Mouse (Mus musculus) stomach, embryonic 16.5 days (tissue): Measurements from ENCODE around the gene Ubr4. TPM values are rescaled to one million over a fixed set of nuclear protein-coding genes. Genes with fewer than 3 reads are reported as not detected.
"Not testable (repeated sequence)": the region's sequence is repeated elsewhere in the genome, so short reads cannot be mapped to it uniquely, and the experiment has no call there.

Experiments
- ATAC-seq: fragments of 200-750 bp; cut with Nextera tagmentation; 2 replicates; pipeline ENCODE4 v1.8.0; 2017; ENCODE audit warnings: moderate number of reproducible peaks, moderate TSS enrichment; ENCODE audit not compliant: insufficient read depth, low FRiP score
- H3K27ac ChIP-seq: fragments of 300-500 bp; sonication (generic); 2 replicates; pipeline ENCODE4 v1.5.1; 2014; ENCODE audit warnings: low read length
- H3K27me3 ChIP-seq: fragments of 300-500 bp; sonication (generic); 2 replicates; pipeline ENCODE4 v1.6.1; 2014; ENCODE audit warnings: low read length, control low read depth, mixed read lengths; ENCODE audit not compliant: control insufficient read depth, insufficient read depth
- H3K36me3 ChIP-seq: fragments of 300-500 bp; sonication (generic); 2 replicates; pipeline ENCODE4 v1.6.1; 2014; ENCODE audit warnings: low read length; ENCODE audit not compliant: control insufficient read depth, insufficient read depth
- H3K4me1 ChIP-seq: fragments of 300-500 bp; sonication (generic); 2 replicates; pipeline ENCODE4 v1.6.1; 2014; ENCODE audit warnings: low read length, control low read depth, mixed read lengths; ENCODE audit not compliant: control insufficient read depth, insufficient read depth
- H3K4me2 ChIP-seq: fragments of 300-500 bp; sonication (generic); 2 replicates; pipeline ENCODE4 v1.6.1; 2014; ENCODE audit warnings: low read depth, low read length, mixed read lengths
- H3K4me3 ChIP-seq: fragments of 300-500 bp; sonication (generic); replicated peaks from 2 replicates; pipeline ENCODE4 v1.5.1; 2014; ENCODE audit warnings: mild to moderate bottlenecking, low read length
- H3K9ac ChIP-seq: fragments of 300-500 bp; sonication (generic); 2 replicates; pipeline ENCODE4 v1.6.1; 2014; ENCODE audit warnings: low read length
- H3K9me3 ChIP-seq: fragments of 300-500 bp; sonication (generic); replicated peaks from 2 replicates; pipeline ENCODE4 v1.6.1; 2016; ENCODE audit warnings: low read length, control low read depth; ENCODE audit not compliant: control insufficient read depth
- WGBS: fragments of 180-500 bp; shearing (Covaris S2); extraction: QIAGEN DNeasy Blood & Tissue Kit; methylation state at CpG from one replicate; pipeline ENCODE4 v1.1.7; 2014; 5-methylcytosine and 5-hydroxymethylcytosine counted together
- polyA plus RNA-seq: library from polyadenylated mRNA; unstranded; fragments of >200 nt; fragmentation: Nextera tagmentation; extraction: Ambion mirVana; gene quantifications from 2 replicates; pipeline ENCODE4 v1.2.1, GENCODE M21; 2015

The Ubr4 gene
- polyA plus RNA-seq, 1 experiment from 2014 or later, result 59.9 TPM

DNA sequence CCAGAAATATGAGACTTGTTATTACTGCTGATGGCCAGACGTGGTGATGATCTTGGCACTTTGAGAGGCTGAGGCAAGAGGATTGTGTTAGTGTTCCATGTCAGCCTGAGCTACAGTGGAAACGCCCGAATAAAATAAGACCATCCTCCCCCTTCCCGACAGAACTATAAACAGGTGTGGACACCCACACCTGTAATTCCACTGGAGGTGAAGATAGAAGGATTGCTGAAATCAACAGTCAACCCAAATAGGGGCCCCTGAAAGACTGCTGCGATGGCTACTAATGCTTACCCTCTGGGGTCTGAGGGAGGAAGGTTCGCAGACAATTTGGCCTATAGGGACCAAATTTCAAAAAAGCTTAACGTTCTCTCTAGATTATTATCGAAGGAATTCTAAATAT lies 27.3 kb downstream of the Ubr4 start:
- Histone ChIP-seq H3K36me3 (0 out of 2 replicates have a peak, but pooled peaks cover 6% of the 10 kb centered on the region), H3K4me1 (peaks cover 16% of the 10 kb centered on the region), H3K9me3 (no peaks in the 10 kb centered on the region), H3K9ac (peak overlapping the region; percentile 82), H3K4me2 (peak overlapping the region; percentile 92), H3K27me3 (no peaks in the 10 kb centered on the region), H3K4me3 (peak overlapping the region; percentile 88), H3K27ac (peak overlapping the region; percentile 80)
- no peak for ATAC-seq
- 11% methylated on average over 8 of the region's 8 CpGs for WGBS

- peaks cover 16% of the 10 kb centered on the region for H3K4me1 ChIP-seq
- under 1% methylated on average over 54 of the region's 54 CpGs for WGBS
- peak; percentile 99 for ATAC-seq
- H3K27ac ChIP-seq, result peak overlapping the region; percentile 84
- H3K27me3 ChIP-seq, result no peaks in the 10 kb centered on the region
- 0 out of 2 replicates have a peak, but pooled peaks cover 5% of the 10 kb centered on the region for H3K36me3 ChIP-seq
- peak overlapping the region; percentile 88 for H3K4me3 ChIP-seq
- H3K9ac ChIP-seq, result peak overlapping the region; percentile 92
- no peaks in the 10 kb centered on the region for H3K9me3 ChIP-seq
- peak overlapping the region; percentile 92 for H3K4me2 ChIP-seq
These were observed 27.9 kb downstream of the Ubr4 start for GRCm38 (mm10) chr4:139380207-139380748.

GRCm38 (mm10) chr4:139380775-139381451 lies 28.5 kb downstream of the Ubr4 start:
- Histone ChIP-seq H3K4me2 (peak overlapping the region; percentile 87), H3K9me3 (no peaks in the 10 kb centered on the region), H3K4me1 (peaks cover 20% of the 10 kb centered on the region), H3K36me3 (no peaks in the 10 kb centered on the region), H3K4me3 (peak overlapping the region; percentile 88), H3K27me3 (no peaks in the 10 kb centered on the region), H3K9ac (peak overlapping the region; percentile 92), H3K27ac (peak overlapping the region; percentile 84)
- WGBS, result 3% methylated on average over 44 of the region's 44 CpGs
- peak; percentile 74 for ATAC-seq

GRCm38 (mm10) chr4:139381452-139381845 lies 29.0 kb downstream of the Ubr4 start:
- peaks cover 26% of the 10 kb centered on the region for H3K4me1 ChIP-seq
- H3K27me3 ChIP-seq, result no peaks in the 10 kb centered on the region
- peak overlapping the region; percentile 87 for H3K4me2 ChIP-seq
- no peak for ATAC-seq
- no peaks in the 10 kb centered on the region for H3K9me3 ChIP-seq
- no peak overlapping the region for H3K27ac ChIP-seq
- 32% methylated on average over 4 of the region's 4 CpGs for WGBS
- H3K4me3 ChIP-seq, result peak overlapping the region; percentile 88
- H3K9ac ChIP-seq, result peak overlapping the region; percentile 92
- no peaks in the 10 kb centered on the region for H3K36me3 ChIP-seq

DNA sequence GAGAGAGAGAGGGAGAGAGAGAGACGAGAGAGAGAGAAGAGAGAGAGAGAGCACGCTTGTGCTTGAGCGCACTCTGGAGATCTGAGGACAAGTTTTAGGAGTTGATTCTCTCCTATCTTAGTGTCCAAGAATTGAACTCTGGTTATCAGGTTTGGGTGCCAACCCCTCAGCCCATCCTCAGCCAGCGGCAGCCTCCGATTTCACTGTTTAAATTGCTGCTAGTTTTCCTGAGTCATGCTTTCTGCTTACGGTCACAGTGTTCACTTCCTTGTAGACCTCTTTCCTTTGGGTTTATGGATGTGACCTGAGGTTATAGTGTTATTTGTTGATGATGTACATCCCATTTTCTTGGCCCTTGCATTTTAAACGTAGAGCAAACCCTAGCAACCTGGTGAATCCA lies 29.8 kb downstream of the Ubr4 start:
- WGBS, result 62% methylated on average over 7 of the region's 7 CpGs
- no peaks in the 10 kb centered on the region for H3K27me3 ChIP-seq
- no peaks in the 10 kb centered on the region for H3K36me3 ChIP-seq
- no peaks in the 10 kb centered on the region for H3K9me3 ChIP-seq
- H3K27ac ChIP-seq, result no peak overlapping the region
- peak overlapping the region; percentile 87 for H3K4me2 ChIP-seq
- peaks cover 31% of the 10 kb centered on the region for H3K4me1 ChIP-seq
- H3K9ac ChIP-seq, result peak overlapping the region; percentile 48; the same call in 1 of the 2 replicates
- no peak overlapping the region for H3K4me3 ChIP-seq
- ATAC-seq, result no peak

GRCm38 (mm10) chr4:139385841-139386240 lies 33.4 kb downstream of the Ubr4 start:
- not testable (repeated sequence) for H3K27me3 ChIP-seq, H3K9ac ChIP-seq, H3K4me3 ChIP-seq, H3K36me3 ChIP-seq, ATAC-seq, H3K9me3 ChIP-seq
- WGBS, result 77% methylated on average over 5 of the region's 5 CpGs
- H3K27ac ChIP-seq, result peak overlapping the region; percentile 51; the same call in 1 of the 2 replicates
- peak overlapping the region; percentile 45; the same call in 1 of the 2 replicates for H3K4me2 ChIP-seq
- H3K4me1 ChIP-seq, result peaks cover 44% of the 10 kb centered on the region

DNA sequence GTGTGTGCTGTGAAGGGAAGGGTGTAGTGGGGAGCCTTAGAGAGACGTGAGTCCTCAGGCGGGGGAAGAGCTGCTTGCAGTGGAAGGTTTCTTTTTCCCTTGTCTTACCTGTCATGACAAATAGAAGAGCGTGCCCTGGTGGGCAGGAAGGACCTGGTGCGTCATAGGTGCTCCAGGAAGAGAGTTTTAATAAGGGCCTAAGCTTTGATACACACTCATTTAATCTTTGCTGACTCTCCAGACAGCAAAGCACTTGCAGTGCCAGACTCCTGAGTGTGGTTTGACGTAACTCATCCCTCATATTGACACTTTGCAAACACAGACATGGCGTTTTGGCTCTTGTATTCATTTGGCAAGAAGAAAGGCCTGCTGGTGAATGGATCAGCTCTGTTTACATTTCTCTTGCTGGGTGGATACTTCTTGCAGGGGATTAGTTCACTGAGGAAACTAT lies 34.5 kb downstream of the Ubr4 start:
- Histone ChIP-seq H3K9ac (peak overlapping the region; percentile 21; the same call in 1 of the 2 replicates), H3K4me1 (peaks cover 40% of the 10 kb centered on the region), H3K36me3 (peaks cover 9% of the 10 kb centered on the region; the same call in 1 of the 2 replicates), H3K4me2 (peak overlapping the region; percentile 50), H3K27ac (peak overlapping the region; percentile 92), H3K27me3 (no peaks in the 10 kb centered on the region), H3K9me3 (no peaks in the 10 kb centered on the region), H3K4me3 (peak overlapping the region; percentile 11; the same call in 1 of the 2 replicates)
- 20% methylated on average over 6 of the region's 6 CpGs for WGBS
- ATAC-seq, result peak; percentile 90

DNA sequence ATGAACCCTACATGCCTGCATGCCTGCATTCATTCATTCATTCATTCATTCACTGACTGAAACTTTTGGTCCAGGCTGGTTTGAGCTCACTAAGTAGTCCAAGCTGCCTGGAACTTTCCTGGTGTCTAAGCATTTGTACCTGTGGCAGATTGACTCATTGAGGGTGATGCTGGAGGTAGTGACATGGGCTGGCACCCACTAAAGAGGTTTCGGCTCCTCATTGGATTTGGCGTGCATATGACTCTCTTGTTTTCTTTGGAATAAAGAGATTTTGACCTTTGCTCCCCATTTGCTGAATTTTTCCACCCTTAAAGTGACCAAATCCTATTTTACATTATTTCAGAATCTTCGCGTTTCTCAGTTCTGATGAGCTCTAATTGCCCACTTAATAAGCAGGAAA lies 37.1 kb downstream of the Ubr4 start:
- no peak overlapping the region for H3K9ac ChIP-seq
- H3K4me3 ChIP-seq, result no peak overlapping the region
- peaks cover 18% of the 10 kb centered on the region for H3K36me3 ChIP-seq
- ATAC-seq, result no peak
- 73% methylated on average over 4 of the region's 4 CpGs for WGBS
- no peaks in the 10 kb centered on the region for H3K27me3 ChIP-seq
- no peaks in the 10 kb centered on the region for H3K9me3 ChIP-seq
- no peak overlapping the region for H3K4me2 ChIP-seq
- no peak overlapping the region for H3K27ac ChIP-seq
- peaks cover 34% of the 10 kb centered on the region for H3K4me1 ChIP-seq

DNA sequence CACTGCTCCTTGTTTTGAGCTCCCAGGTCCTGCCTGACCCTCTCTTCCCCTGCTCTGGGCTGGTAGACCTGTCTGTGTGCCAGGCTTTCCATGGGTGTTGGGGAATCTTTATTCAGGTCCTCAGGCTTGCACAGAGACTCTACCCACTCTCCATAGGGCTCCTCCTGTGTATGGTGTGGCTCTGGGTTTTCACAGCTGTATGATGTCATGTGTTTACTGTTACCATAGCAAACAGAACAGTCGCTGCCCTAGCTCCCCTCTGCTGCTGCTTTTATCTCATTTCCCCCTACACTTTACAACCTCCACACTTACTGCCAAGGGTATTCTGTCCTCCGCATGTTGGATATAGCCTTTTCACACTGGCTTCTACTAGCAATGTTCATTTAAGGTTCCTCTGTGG lies 43.0 kb downstream of the Ubr4 start:
- peaks cover 38% of the 10 kb centered on the region for H3K36me3 ChIP-seq
- 42% methylated on average over 2 of the region's 2 CpGs for WGBS
- H3K27me3 ChIP-seq, result no peaks in the 10 kb centered on the region
- ATAC-seq, result peak; percentile 40; the same call in 1 of the 2 replicates
- H3K9ac ChIP-seq, result no peak overlapping the region
- H3K4me2 ChIP-seq, result no peak overlapping the region
- H3K9me3 ChIP-seq, result no peaks in the 10 kb centered on the region
- H3K27ac ChIP-seq, result no peak overlapping the region
- H3K4me1 ChIP-seq, result no peaks in the 10 kb centered on the region
- no peak overlapping the region for H3K4me3 ChIP-seq
